In the genomic region with DNA sequence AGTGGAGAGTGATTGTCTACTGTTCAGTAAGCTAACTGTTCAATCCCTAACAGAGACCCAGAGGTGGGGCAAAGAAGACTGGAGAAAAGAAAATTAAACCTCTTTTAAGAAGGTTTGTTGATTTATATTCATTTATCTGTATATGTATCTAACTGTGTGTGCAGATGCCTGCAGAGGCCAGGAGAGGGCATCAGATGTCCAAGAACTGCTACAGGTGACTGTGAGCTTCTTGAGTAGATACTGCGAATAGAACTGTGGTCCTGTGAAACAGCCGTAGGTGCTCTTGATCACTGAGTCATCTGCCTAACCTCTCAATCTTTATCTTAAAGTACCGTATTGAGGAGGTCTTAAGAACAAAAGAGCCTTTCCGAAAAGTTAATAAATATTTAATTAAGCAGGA, we compare ENCODE assay signal across 27 mouse cellular contexts. TPM values are rescaled to one million over a fixed set of nuclear protein-coding genes. Genes with fewer than 3 reads are reported as not detected.
DNase-seq lines count a peak whose midpoint lies in the region; TF ChIP-seq lines count a peak whose summit lies in the region.
"Had no signal": no experiment of that assay in that cellular context is flagged by ENCODE, and none has a peak within 500 bp of the region (broad histone marks: within the 10 kb centered on the region; RNA-seq: fewer than 3 reads in every experiment).

No protein-coding gene starts in this region.

- DNase-seq in embryo, embryonic 10.5 days (ENCODE audit: low spot score) = peak; percentile 10
- DNase-seq in embryo, embryonic 10 days (ENCODE audit: low spot score) = no peak
- DNase-seq in left cerebral cortex, adult 2 months (ENCODE audit: extremely low spot score in 1 of 2, low spot score in 2 of 2) = no peak
- no peak for DNase-seq in left cerebral cortex, adult 9 months (ENCODE audit: low spot score in 2 of 2)
- DNase-seq in 416B (ENCODE audit: low read depth) = peak; percentile 2
- peak; percentile 1 for DNase-seq in MEL-GATA-1-ER (ENCODE audit: extremely low read depth, low read depth)
- DNase-seq in thymus, postnatal 0 days (ENCODE audit: low spot score) = no peak
- no peak for DNase-seq in urinary bladder, adult 18-20 months (ENCODE audit: low spot score in 2 of 2)
- DNase-seq: adrenal gland, postnatal 36 days; cerebellum, adult 18-20 months; cerebellum, postnatal 14 days; embryo, embryonic 11 days; gastrocnemius, adult 2 months; kidney, postnatal 14 days; layer of hippocampus, postnatal 36 days; lung, adult 18-20 months; lung, postnatal 4 days; right cerebral cortex, postnatal 14 days had no signal

- H3K4me3 ChIP-seq in left cerebral cortex, adult 2 months = no peak overlapping the region
- H3K4me3 ChIP-seq: embryonic facial prominence, embryonic 13.5 days; erythroblast, embryonic 14.5 days; forebrain, embryonic 13.5 days; gastrocnemius, adult 2 months; limb, embryonic 13.5 days; liver, embryonic 12.5 days; neural tube, embryonic 15.5 days had no signal

- no peak overlapping the region for H3K27ac ChIP-seq in left cerebral cortex, adult 2 months
- H3K27ac ChIP-seq: embryonic facial prominence, embryonic 13.5 days; forebrain, embryonic 13.5 days; gastrocnemius, adult 2 months; limb, embryonic 13.5 days; liver, embryonic 12.5 days; neural tube, embryonic 15.5 days had no signal

- intact Hi-C loops in left cerebral cortex, adult 2 months (cut with DNase I) = loop anchor here (5.0 kb wide), 2 partner anchors 152 to 1353 kb away; no protein-coding TSS in a partner anchor

- TF ChIP-seq CTCF in left cerebral cortex, adult 2 months (IDR thresholded peaks at IDR 0.05) = peak; percentile 25

RNA-seq across cellular contexts. Expression of gene Cdh8, which starts 3.5 kb away (rescaled TPM):
- 10 to 100 TPM; 46.3 to 46.8 TPM for total RNA-seq in left cerebral cortex, adult 2 months (2021)
- polyA plus RNA-seq in thymus, postnatal 0 days (2015; fragmentation: Nextera tagmentation; extraction: Ambion mirVana) = 11.8 and 13.0 TPM in 2 replicates
- total RNA-seq: adrenal gland, adult 18-20 months; adrenal gland, postnatal 36 days; gastrocnemius, adult 2 months; megakaryocyte-erythroid progenitor cell, adult 5-6 weeks had no signal
- polyA plus RNA-seq: erythroblast, embryonic 14.5 days; gonadal fat pad, adult 2 months had no signal

Comparison
In these comparisons a context has a peak if more than half of its experiments do, and no peak if none do; other contexts are left out.
1. DNase-seq: peak in embryo, embryonic 10.5 days (single experiment), 416B (single experiment) and MEL-GATA-1-ER (single experiment); none in embryo, embryonic 10 days (single experiment), left cerebral cortex, adult 2 months (0 of 2), left cerebral cortex, adult 9 months (0 of 2), thymus, postnatal 0 days (single experiment) and urinary bladder, adult 18-20 months (0 of 2).